Mouse (Mus musculus): ENCODE results near the gene Nfix.

DNA sequence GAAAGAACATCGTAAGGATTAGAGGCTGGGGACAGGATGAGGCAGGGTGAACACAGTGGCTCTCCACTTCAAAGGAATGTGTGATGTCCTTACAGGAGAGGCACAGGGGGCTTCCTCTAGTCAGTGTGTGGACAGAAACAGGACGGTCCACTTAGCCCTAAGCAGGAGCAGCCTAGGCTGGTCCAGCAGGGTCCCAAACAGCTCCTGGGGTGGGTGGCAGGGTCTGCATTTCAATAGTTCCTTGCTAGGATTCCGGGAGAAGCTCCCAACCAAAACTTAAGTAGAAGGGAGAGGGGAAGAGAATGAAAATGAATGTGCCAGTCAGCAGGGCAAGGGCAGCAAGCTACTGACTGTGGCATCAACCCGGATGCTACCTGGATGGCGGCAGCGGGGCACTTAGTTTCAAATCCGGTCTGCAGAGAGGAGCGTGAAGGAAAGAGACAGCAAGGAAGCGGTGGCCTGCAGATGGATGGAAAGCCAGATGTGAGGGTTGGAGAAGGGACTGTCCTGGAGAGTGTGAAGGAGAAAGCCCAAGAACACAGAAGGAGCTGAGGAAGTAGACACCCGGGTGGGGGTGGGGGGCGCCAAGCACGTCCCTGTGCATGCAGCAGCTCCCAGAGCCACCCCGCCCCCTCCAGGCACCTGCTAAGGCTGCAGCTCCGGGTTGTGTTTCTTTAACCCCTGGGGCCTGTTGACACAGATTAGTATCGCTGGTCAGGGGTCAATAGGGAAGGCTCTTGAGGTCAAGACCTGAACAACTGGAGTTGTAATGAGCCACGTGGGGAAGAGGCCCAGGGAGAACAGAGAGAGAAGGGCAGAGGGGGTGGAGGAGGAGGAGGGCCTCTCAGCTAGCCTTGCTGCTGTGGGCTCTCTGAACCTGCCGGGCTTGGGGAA, 54.9 kb downstream of the Nfix start:
- TF ChIP-seq CTCF (conservative IDR thresholded peaks at IDR 0.05; ENCODE audit: low read length) (no peak), NANOG (IDR thresholded peaks at IDR 0.05; ENCODE audit: borderline replicate concordance, low read length) (no peak), POU5F1 (IDR thresholded peaks at IDR 0.05; ENCODE audit: borderline replicate concordance, low read length) (no peak)
